ENCODE assay signal across 17 mouse cellular contexts in genomic region chr8:115854209-115854900, GRCm38 (mm10).
DNase-seq lines count a peak whose midpoint lies in the region; ATAC-seq and TF ChIP-seq lines count a peak whose summit lies in the region.
"Had no signal": no experiment of that assay in that cellular context is flagged by ENCODE, and none has a peak within 500 bp of the region (broad histone marks: within the 10 kb centered on the region; RNA-seq: fewer than 3 reads in every experiment).

No protein-coding gene starts in this region.

- DNase-seq in kidney, postnatal 36 days: peak; percentile 21 to 56
- DNase-seq in kidney, adult 11 months: no peak
- DNase-seq in NIH3T3 (ENCODE audit: low read depth): peak; percentile 73
- DNase-seq in gastrocnemius, adult 2 months: peak; percentile 74
- DNase-seq in heart, postnatal 14 days: peak; percentile 65 to 77
- DNase-seq in left cerebral cortex, adult 9 months (ENCODE audit: low spot score in 2 of 2): no peak
- DNase-seq: cerebellum, adult 8-10 months; embryo, embryonic 11 days; liver, embryonic 13.5 days; right cerebral cortex, adult 18-20 months had no signal

- H3K27ac ChIP-seq in gastrocnemius, adult 2 months: no peak overlapping the region
- H3K27ac ChIP-seq: hindbrain, postnatal 0 days; liver, embryonic 13.5 days; neural tube, embryonic 13.5 days had no signal

- intact Hi-C loops in gastrocnemius, adult 2 months (cut with DNase I): no loop called here
- intact Hi-C loops in heart, postnatal 14 days (cut with DNase I): no loop called here

- no peak overlapping the region for H3K4me3 ChIP-seq in gastrocnemius, adult 2 months
- H3K4me3 ChIP-seq: erythroblast, embryonic 14.5 days; liver, embryonic 13.5 days; neural tube, embryonic 13.5 days had no signal

- no peak for ATAC-seq in monocyte, adult 5-6 weeks (replicated peaks; ENCODE audit: insufficient number of reproducible peaks, low FRiP score, low TSS enrichment, poor library complexity, severe bottlenecking)
- ATAC-seq: activated CD4-positive, CD25-positive, alpha-beta regulatory T cell, adult 4 months; CD4-positive, CD25-positive, alpha-beta regulatory T cell, adult 4 months; hindbrain, postnatal 0 days; midbrain, embryonic 16.5 days had no signal

- TF ChIP-seq CTCF in gastrocnemius, adult 2 months (IDR thresholded peaks at IDR 0.05): no peak

Comparison
In these comparisons a context has a peak if more than half of its experiments do, and no peak if none do; other contexts are left out.
1. DNase-seq: peak in kidney, postnatal 36 days (2 of 2), NIH3T3 (single experiment), gastrocnemius, adult 2 months (single experiment) and heart, postnatal 14 days (2 of 2); none in kidney, adult 11 months (single experiment) and left cerebral cortex, adult 9 months (0 of 2).